Mouse (Mus musculus) neural tube, embryonic 12.5 days (tissue): Measurements from ENCODE around the gene Vmn1r228. TPM values are rescaled to one million over a fixed set of nuclear protein-coding genes. Genes with fewer than 3 reads are reported as not detected.

ENCODE experiments used
- ATAC-seq: fragments of 200-750 bp; cut with Nextera tagmentation; 2 replicates; pipeline ENCODE4 v1.8.0; 2017; ENCODE audit warnings: low read depth, mild to moderate bottlenecking, moderate TSS enrichment, moderate library complexity; ENCODE audit not compliant: low FRiP score
- H3K27ac ChIP-seq: fragments of 300-500 bp; sonication (generic); 2 replicates; pipeline ENCODE4 v1.5.1; 2016
- H3K27me3 ChIP-seq: fragments of 300-500 bp; sonication (generic); replicated peaks from 2 replicates; pipeline ENCODE4 v1.6.1; 2016; ENCODE audit warnings: mild to moderate bottlenecking
- H3K36me3 ChIP-seq: fragments of 300-500 bp; sonication (generic); 2 replicates; pipeline ENCODE4 v1.6.1; 2016; ENCODE audit warnings: mild to moderate bottlenecking
- H3K4me1 ChIP-seq: fragments of 300-500 bp; sonication (generic); 2 replicates; pipeline ENCODE4 v1.6.1; 2016
- H3K4me2 ChIP-seq: fragments of 300-500 bp; sonication (generic); replicated peaks from 2 replicates; pipeline ENCODE4 v1.6.1; 2016; ENCODE audit warnings: mild to moderate bottlenecking
- H3K4me3 ChIP-seq: fragments of 300-500 bp; sonication (generic); 2 replicates; pipeline ENCODE4 v1.5.1; 2016
- H3K9ac ChIP-seq: fragments of 300-500 bp; sonication (generic); 2 replicates; pipeline ENCODE4 v1.6.1; 2016; ENCODE audit warnings: mild to moderate bottlenecking
- H3K9me3 ChIP-seq: fragments of 300-500 bp; sonication (generic); 2 replicates; pipeline ENCODE4 v1.6.1; 2016; ENCODE audit warnings: mild to moderate bottlenecking
- WGBS: fragments of 180-500 bp; shearing (Covaris S2); methylation state at CpG from one replicate; pipeline ENCODE4 v1.1.7; 2016; 5-methylcytosine and 5-hydroxymethylcytosine counted together
- polyA plus RNA-seq: library from polyadenylated mRNA; unstranded; fragments of >200 nt; fragmentation: Nextera tagmentation; extraction: Ambion mirVana; gene quantifications from 2 replicates; pipeline ENCODE4 v1.2.1, GENCODE M21; 2016

Vmn1r228 gene
- not detected in 2 replicates for polyA plus RNA-seq

GRCm38 (mm10) chr17:20786057-20786456 is at the start of gene Vmn1r228:
TSS of gene Vmn1r228 (minus strand) at chr17:20786157.
- Histone ChIP-seq H3K9me3 (peaks cover 20% of the 10 kb centered on the region; the same call in 1 of the 2 replicates), H3K4me2 (no peak within 1 kb of the TSS), H3K27ac (no peak within 1 kb of the TSS), H3K9ac (no peak within 1 kb of the TSS), H3K4me1 (no peaks in the 10 kb centered on the region), H3K4me3 (no peak within 1 kb of the TSS), H3K36me3 (no peaks in the 10 kb centered on the region), H3K27me3 (no peaks in the 10 kb centered on the region)
- ATAC-seq, result no peak

- no peaks in the 10 kb centered on the region for H3K27me3 ChIP-seq
- no peak within 1 kb of the TSS for H3K9ac ChIP-seq
- no peak within 1 kb of the TSS for H3K27ac ChIP-seq
- WGBS, result 54% methylated on average over 1 of the region's 1 CpGs
- H3K36me3 ChIP-seq, result no peaks in the 10 kb centered on the region
- peaks cover 15% of the 10 kb centered on the region for H3K9me3 ChIP-seq
- no peak within 1 kb of the TSS for H3K4me2 ChIP-seq
- H3K4me3 ChIP-seq, result no peak within 1 kb of the TSS
- no peaks in the 10 kb centered on the region for H3K4me1 ChIP-seq
- no peak for ATAC-seq
Observed at GRCm38 (mm10) chr17:20811255-20811654, 25.3 kb upstream of the Vmn1r228 start, which contains the start of gene Vmn1r229. TSS of gene Vmn1r229 (plus strand) at chr17:20811555.

GRCm38 (mm10) chr17:20729543-20729942 is 56.4 kb downstream of the Vmn1r228 start, which contains the start of gene Vmn1r227:
TSS of gene Vmn1r227 (plus strand) at chr17:20729843.
- H3K9me3 ChIP-seq, result 0 out of 2 replicates have a peak, but pooled peaks cover 6% of the 10 kb centered on the region
- no peak within 1 kb of the TSS for H3K27ac ChIP-seq
- WGBS, result 38% methylated on average over 1 of the region's 1 CpGs
- H3K4me1 ChIP-seq, result no peaks in the 10 kb centered on the region
- H3K27me3 ChIP-seq, result no peaks in the 10 kb centered on the region
- ATAC-seq, result no peak
- H3K4me3 ChIP-seq, result no peak within 1 kb of the TSS
- no peaks in the 10 kb centered on the region for H3K36me3 ChIP-seq
- H3K9ac ChIP-seq, result no peak within 1 kb of the TSS
- no peak within 1 kb of the TSS for H3K4me2 ChIP-seq

Other genes starting within 250 kb of the Vmn1r228 start
- not detected in 2 replicates for gene Vmn2r109, start 221.4 kb downstream of the Vmn1r228 start, polyA plus RNA-seq
- gene Vmn2r110, start 189.7 kb downstream of the Vmn1r228 start, polyA plus RNA-seq, result 0.05 TPM in 1 of 2 replicates, not detected in the other
- gene Fpr-rs3, start 161.3 kb downstream of the Vmn1r228 start, polyA plus RNA-seq, result not detected in 2 replicates
- gene Vmn1r226, start 103.3 kb downstream of the Vmn1r228 start, polyA plus RNA-seq, result not detected in 2 replicates
- not detected in 2 replicates for gene Vmn1r227, start 56.3 kb downstream of the Vmn1r228 start, polyA plus RNA-seq
- not detected in 2 replicates for gene Vmn1r229, start 25.4 kb upstream of the Vmn1r228 start, polyA plus RNA-seq
- not detected in 2 replicates for gene Vmn1r230, start 54.3 kb upstream of the Vmn1r228 start, polyA plus RNA-seq
- gene Vmn1r231, start 118.9 kb upstream of the Vmn1r228 start, polyA plus RNA-seq, result not detected in 2 replicates
- not detected in 2 replicates for gene Vmn1r232, start 133.6 kb upstream of the Vmn1r228 start, polyA plus RNA-seq
- gene Ppp2r1a, start 159.2 kb upstream of the Vmn1r228 start, polyA plus RNA-seq, result 546 and 551 TPM in 2 replicates
- not detected in 2 replicates for gene Vmn1r233, start 210.3 kb upstream of the Vmn1r228 start, polyA plus RNA-seq
- gene Zfp160, start 222.7 kb upstream of the Vmn1r228 start, polyA plus RNA-seq, result 17.6 and 19.8 TPM in 2 replicates